Mouse (Mus musculus) lung, adult 10 weeks (tissue): ENCODE measurements around the gene Mettl9. TPM values are rescaled to one million over a fixed set of nuclear protein-coding genes. Genes with fewer than 3 reads are reported as not detected.

ENCODE experiments used
- polyA plus RNA-seq: library from polyadenylated mRNA; stranded (reverse); fragments of 350-450 nt; fragmentation: Illumina TruSeq; extraction: RNeasy Lipid Tissue Mini Kit (QIAGEN cat#74804); gene quantifications from one replicate; pipeline ENCODE4 v1.2.3, GENCODE M21; 2014; ENCODE audit warnings: low read depth, low replicate concordance; ENCODE audit not compliant: insufficient read depth

The Mettl9 gene
- 38.4 TPM for polyA plus RNA-seq

DNA sequence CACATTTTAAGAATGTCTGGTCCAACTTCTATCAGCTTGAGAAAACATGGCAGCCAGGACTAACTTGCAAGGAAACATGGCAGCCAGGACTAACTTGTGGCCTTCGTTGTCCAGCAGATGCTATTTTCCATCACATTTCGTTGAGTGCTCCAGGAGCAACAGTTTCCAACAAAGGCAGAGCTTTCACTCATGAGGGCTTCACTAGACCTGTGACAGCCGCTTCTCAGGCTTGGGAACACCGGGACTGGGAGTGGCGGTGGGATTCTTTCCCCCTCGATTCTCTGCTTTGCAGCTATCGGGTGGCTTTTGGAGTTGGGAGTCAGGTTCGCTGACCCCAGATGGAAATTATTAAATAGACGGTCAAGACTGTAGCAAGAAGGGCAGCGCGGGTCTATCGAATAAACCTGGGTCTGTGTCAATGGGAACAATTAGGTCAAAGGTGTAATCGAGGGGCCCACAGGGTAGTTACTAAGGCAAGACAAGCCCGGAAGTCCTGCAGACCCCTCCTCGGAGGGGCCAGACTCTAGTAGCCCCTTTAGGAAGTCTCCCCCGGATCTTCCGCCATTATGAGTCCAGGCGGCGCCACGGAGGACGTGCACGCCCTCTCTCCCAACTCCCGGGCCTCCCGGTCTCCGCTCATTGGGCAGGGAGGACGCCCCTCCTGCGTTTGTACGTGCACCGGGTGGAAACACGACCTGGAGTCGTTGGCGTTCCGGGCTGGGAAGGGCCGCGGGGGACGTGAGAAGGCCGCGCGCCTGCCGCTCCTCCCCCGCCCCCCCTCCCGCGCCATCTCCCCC lies at the start of gene Mettl9:
TSS of gene Mettl9 (plus strand) at position 590 of the 797 bp plus-strand sequence.

GRCm38 (mm10) chr7:121074281-121074680 lies 40.0 kb downstream of the Mettl9 start, which contains the start of gene Igsf6:
TSS of gene Igsf6 (minus strand) at chr7:121074572.

GRCm38 (mm10) chr7:121081350-121081749 lies 47.1 kb downstream of the Mettl9 start, which contains the start of gene Otoa:
TSS of gene Otoa (plus strand) at chr7:121081650.

Other genes with a start within 250 kb of the Mettl9 start
- gene Gm5737, start 222.1 kb upstream of the Mettl9 start, polyA plus RNA-seq, result not detected
- gene Eef2k, start 191.6 kb upstream of the Mettl9 start, polyA plus RNA-seq, result 6.7 TPM
- 9.2 TPM for gene Polr3e, start 116.7 kb upstream of the Mettl9 start, polyA plus RNA-seq
- 27.1 TPM for gene Cdr2, start 52.1 kb upstream of the Mettl9 start, polyA plus RNA-seq
- not detected for gene Mfsd13b, start 51.9 kb upstream of the Mettl9 start, polyA plus RNA-seq
- gene Igsf6, start 40.1 kb downstream of the Mettl9 start, polyA plus RNA-seq, result 5.3 TPM
- not detected for gene Otoa, start 47.2 kb downstream of the Mettl9 start, polyA plus RNA-seq